Mouse (Mus musculus): ENCODE data around the gene Bpifb9a. TPM values are rescaled to one million over a fixed set of nuclear protein-coding genes. Genes with fewer than 3 reads are reported as not detected.
"Not testable (repeated sequence)": the region's sequence is repeated elsewhere in the genome, so short reads cannot be mapped to it uniquely, and the experiment has no call there.

The Bpifb9a gene
- not detected for polyA plus RNA-seq (2012; fragmentation: generic; extraction: Trizol)

- H3K27me3 ChIP-seq (ENCODE audit: control insufficient read depth, insufficient read depth, insufficient read length); H3K36me3 ChIP-seq (ENCODE audit: control insufficient read depth, insufficient read depth); H3K79me2 ChIP-seq (ENCODE audit: control insufficient read depth, insufficient read depth); H3ac ChIP-seq (ENCODE audit: control insufficient read depth, insufficient read length); H3K4me3 ChIP-seq; H3K4me2 ChIP-seq (ENCODE audit: low read depth): not testable (repeated sequence)
Measured at GRCm38 (mm10) chr2:154257554-154257953, at the start of gene Bpifb9a. Bpifb9a (plus strand) TSS chr2:154257854.

GRCm38 (mm10) chr2:154209112-154209511, 48.5 kb upstream of the Bpifb9a start:
- H3K79me2 ChIP-seq (ENCODE audit: control insufficient read depth, insufficient read depth) = no peaks in the 10 kb centered on the region
- H3ac ChIP-seq (ENCODE audit: control insufficient read depth, insufficient read length) = no peak overlapping the region
- no peak for TF ChIP-seq SRF (IDR thresholded peaks at IDR 0.05; ENCODE audit: control insufficient read depth, insufficient read length, low read depth)
- no peak for TF ChIP-seq TCF12 (IDR thresholded peaks at IDR 0.05; ENCODE audit: insufficient read depth, poor library complexity, severe bottlenecking)
- TF ChIP-seq POLR2AphosphoS2 (IDR thresholded peaks at IDR 0.05; ENCODE audit: insufficient read length, low read depth) = no peak
- TF ChIP-seq E2F4 (IDR thresholded peaks at IDR 0.05; ENCODE audit: insufficient read depth) = no peak
- no peak for TF ChIP-seq POLR2A (IDR thresholded peaks at IDR 0.05; ENCODE audit: insufficient read length, low read depth)
- TF ChIP-seq TCF3 (IDR thresholded peaks at IDR 0.05; ENCODE audit: insufficient read length, low read depth) = no peak
- no peak for TF ChIP-seq REST (IDR thresholded peaks at IDR 0.05; ENCODE audit: insufficient read depth, insufficient read length)
- TF ChIP-seq MYOG (IDR thresholded peaks at IDR 0.05; ENCODE audit: control insufficient read depth in 1 of 3, insufficient read depth in 1 of 3, insufficient read length in 2 of 3, low read depth in 2 of 3) = no peak
- TF ChIP-seq USF1 (IDR thresholded peaks at IDR 0.05; ENCODE audit: low read depth) = no peak
- no peak for TF ChIP-seq MAX (IDR thresholded peaks at IDR 0.05; ENCODE audit: low read depth)
- no peak overlapping the region for H3K4me2 ChIP-seq (ENCODE audit: low read depth)
- peaks cover 7% of the 10 kb centered on the region for H3K27me3 ChIP-seq (ENCODE audit: control insufficient read depth, insufficient read depth, insufficient read length)
- H3K4me3 ChIP-seq = no peak overlapping the region
- no peaks in the 10 kb centered on the region for H3K36me3 ChIP-seq (ENCODE audit: control insufficient read depth, insufficient read depth)

DNA sequence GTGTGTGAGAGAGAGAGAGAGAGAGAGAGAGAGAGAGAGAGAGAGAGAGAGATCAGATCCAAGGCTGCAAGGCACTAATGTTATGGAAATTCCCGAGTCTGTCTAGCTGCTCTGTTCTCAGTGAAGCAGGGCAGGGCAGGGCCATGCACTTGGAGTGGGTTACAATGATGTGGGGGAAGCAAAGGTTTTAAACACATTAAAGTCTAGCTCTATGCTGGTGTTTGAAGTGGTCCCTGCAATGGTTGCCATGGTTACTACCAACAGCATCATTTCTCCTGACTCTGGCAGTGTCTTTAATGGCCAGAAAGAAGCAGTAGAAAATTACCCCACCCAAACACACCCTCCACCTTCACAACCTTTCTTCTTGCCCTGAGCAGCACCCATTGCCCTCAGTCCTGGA, 46.5 kb upstream of the Bpifb9a start:
- H3ac ChIP-seq (ENCODE audit: control insufficient read depth, insufficient read length) = no peak overlapping the region
- TF ChIP-seq MAX (IDR thresholded peaks at IDR 0.05; ENCODE audit: low read depth) (no peak), POLR2AphosphoS2 (IDR thresholded peaks at IDR 0.05; ENCODE audit: insufficient read length, low read depth) (no peak), E2F4 (IDR thresholded peaks at IDR 0.05; ENCODE audit: insufficient read depth) (no peak), REST (IDR thresholded peaks at IDR 0.05; ENCODE audit: insufficient read depth, insufficient read length) (no peak), CEBPB (IDR thresholded peaks at IDR 0.05; ENCODE audit: insufficient read depth, poor library complexity, severe bottlenecking) (no peak), USF1 (IDR thresholded peaks at IDR 0.05; ENCODE audit: low read depth) (no peak), MYOG (IDR thresholded peaks at IDR 0.05; ENCODE audit: control insufficient read depth in 1 of 3, insufficient read depth in 1 of 3, insufficient read length in 2 of 3, low read depth in 2 of 3) (no peak), POLR2A (IDR thresholded peaks at IDR 0.05; ENCODE audit: insufficient read length, low read depth) (no peak), TCF12 (IDR thresholded peaks at IDR 0.05; ENCODE audit: insufficient read depth, poor library complexity, severe bottlenecking) (no peak), SRF (IDR thresholded peaks at IDR 0.05; ENCODE audit: control insufficient read depth, insufficient read length, low read depth) (no peak), MYOD1 (IDR thresholded peaks at IDR 0.05; ENCODE audit: control insufficient read depth in 1 of 3, insufficient read length in 2 of 3, low read depth in 2 of 3) (no peak), TCF3 (IDR thresholded peaks at IDR 0.05; ENCODE audit: insufficient read length, low read depth) (no peak)

DNA sequence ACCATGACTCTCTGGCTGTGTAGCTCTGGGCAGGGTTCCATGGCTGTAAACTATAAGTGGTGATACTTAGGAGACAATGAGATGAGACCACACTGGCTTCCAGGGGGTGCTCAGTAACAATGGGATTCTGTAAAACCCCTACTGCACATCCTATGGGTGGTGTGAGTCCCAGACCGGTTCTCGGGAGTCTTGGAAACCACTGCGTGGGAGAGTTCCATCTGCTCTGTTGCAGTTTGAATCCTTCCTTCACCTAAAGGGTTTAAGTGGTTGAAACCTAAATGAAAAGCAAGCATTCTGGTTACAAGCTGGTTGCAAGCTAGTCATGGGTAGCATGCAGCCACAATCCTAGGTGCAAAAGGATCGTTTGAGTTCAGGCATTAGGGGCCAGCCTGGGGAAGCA, 45.8 kb upstream of the Bpifb9a start:
- H3K79me2 ChIP-seq (ENCODE audit: control insufficient read depth, insufficient read depth) = no peaks in the 10 kb centered on the region
- H3K4me3 ChIP-seq = no peak overlapping the region
- TF ChIP-seq MYOG (IDR thresholded peaks at IDR 0.05; ENCODE audit: control insufficient read depth in 1 of 3, insufficient read depth in 1 of 3, insufficient read length in 2 of 3, low read depth in 2 of 3) = no peak
- TF ChIP-seq MYOD1 (IDR thresholded peaks at IDR 0.05; ENCODE audit: control insufficient read depth in 1 of 3, insufficient read length in 2 of 3, low read depth in 2 of 3) = no peak
- no peak for TF ChIP-seq MAX (IDR thresholded peaks at IDR 0.05; ENCODE audit: low read depth)
- no peak for TF ChIP-seq TCF12 (IDR thresholded peaks at IDR 0.05; ENCODE audit: insufficient read depth, poor library complexity, severe bottlenecking)
- TF ChIP-seq SRF (IDR thresholded peaks at IDR 0.05; ENCODE audit: control insufficient read depth, insufficient read length, low read depth) = no peak
- TF ChIP-seq USF1 (IDR thresholded peaks at IDR 0.05; ENCODE audit: low read depth) = no peak
- no peak for TF ChIP-seq E2F4 (IDR thresholded peaks at IDR 0.05; ENCODE audit: insufficient read depth)
- no peak for TF ChIP-seq CEBPB (IDR thresholded peaks at IDR 0.05; ENCODE audit: insufficient read depth, poor library complexity, severe bottlenecking)
- no peak for TF ChIP-seq REST (IDR thresholded peaks at IDR 0.05; ENCODE audit: insufficient read depth, insufficient read length)
- H3ac ChIP-seq (ENCODE audit: control insufficient read depth, insufficient read length) = no peak overlapping the region
- peaks cover 7% of the 10 kb centered on the region for H3K27me3 ChIP-seq (ENCODE audit: control insufficient read depth, insufficient read depth, insufficient read length)
- no peak overlapping the region for H3K4me2 ChIP-seq (ENCODE audit: low read depth)
- no peaks in the 10 kb centered on the region for H3K36me3 ChIP-seq (ENCODE audit: control insufficient read depth, insufficient read depth)

More for the DNA sequence above, 46.5 kb upstream of the Bpifb9a start:
- no peak overlapping the region for H3K4me3 ChIP-seq
- no peaks in the 10 kb centered on the region for H3K79me2 ChIP-seq (ENCODE audit: control insufficient read depth, insufficient read depth)
- no peak overlapping the region for H3K4me2 ChIP-seq (ENCODE audit: low read depth)
- no peaks in the 10 kb centered on the region for H3K36me3 ChIP-seq (ENCODE audit: control insufficient read depth, insufficient read depth)
- H3K27me3 ChIP-seq (ENCODE audit: control insufficient read depth, insufficient read depth, insufficient read length) = peaks cover 7% of the 10 kb centered on the region

- Histone ChIP-seq H3K79me2 (ENCODE audit: control insufficient read depth, insufficient read depth) (no peaks in the 10 kb centered on the region), H3K4me2 (ENCODE audit: low read depth) (no peak overlapping the region), H3K36me3 (ENCODE audit: control insufficient read depth, insufficient read depth) (no peaks in the 10 kb centered on the region), H3ac (ENCODE audit: control insufficient read depth, insufficient read length) (no peak overlapping the region), H3K4me3 (no peak overlapping the region), H3K27me3 (ENCODE audit: control insufficient read depth, insufficient read depth, insufficient read length) (peaks cover 7% of the 10 kb centered on the region)
- no peak for TF ChIP-seq SRF (IDR thresholded peaks at IDR 0.05; ENCODE audit: control insufficient read depth, insufficient read length, low read depth)
- no peak for TF ChIP-seq CEBPB (IDR thresholded peaks at IDR 0.05; ENCODE audit: insufficient read depth, poor library complexity, severe bottlenecking)
- no peak for TF ChIP-seq TCF12 (IDR thresholded peaks at IDR 0.05; ENCODE audit: insufficient read depth, poor library complexity, severe bottlenecking)
- TF ChIP-seq E2F4 (IDR thresholded peaks at IDR 0.05; ENCODE audit: insufficient read depth) = no peak
- no peak for TF ChIP-seq MYOD1 (IDR thresholded peaks at IDR 0.05; ENCODE audit: control insufficient read depth in 1 of 3, insufficient read length in 2 of 3, low read depth in 2 of 3)
- TF ChIP-seq MYOG (IDR thresholded peaks at IDR 0.05; ENCODE audit: control insufficient read depth in 1 of 3, insufficient read depth in 1 of 3, insufficient read length in 2 of 3, low read depth in 2 of 3) = no peak
- TF ChIP-seq REST (IDR thresholded peaks at IDR 0.05; ENCODE audit: insufficient read depth, insufficient read length) = no peak
- TF ChIP-seq POLR2A (IDR thresholded peaks at IDR 0.05; ENCODE audit: insufficient read length, low read depth) = no peak
- TF ChIP-seq TCF3 (IDR thresholded peaks at IDR 0.05; ENCODE audit: insufficient read length, low read depth) = no peak
- TF ChIP-seq USF1 (IDR thresholded peaks at IDR 0.05; ENCODE audit: low read depth) = no peak
- no peak for TF ChIP-seq MAX (IDR thresholded peaks at IDR 0.05; ENCODE audit: low read depth)
- no peak for TF ChIP-seq POLR2AphosphoS2 (IDR thresholded peaks at IDR 0.05; ENCODE audit: insufficient read length, low read depth)
Measured at GRCm38 (mm10) chr2:154215191-154215590, 42.5 kb upstream of the Bpifb9a start.

All from myocyte (in vitro differentiated cells).